Mouse (Mus musculus) kidney, postnatal 0 days (tissue): ENCODE results near the gene Cryba2. TPM values are rescaled to one million over a fixed set of nuclear protein-coding genes. Genes with fewer than 3 reads are reported as not detected.
A peak's percentile ranks its signal among the peaks of the same experiment; 100 is the strongest.

Source experiments
- ATAC-seq: fragments of 200-750 bp; cut with Nextera tagmentation; replicated peaks from 2 replicates; pipeline ENCODE4 v1.8.0; 2017; ENCODE audit warnings: low read depth, moderate number of reproducible peaks, moderate TSS enrichment, moderate library complexity; ENCODE audit not compliant: low FRiP score
- DNase-seq: peaks from one replicate; pipeline ENCODE4 v3.0.0-alpha.2; 2016; ENCODE audit warnings: low spot score
- H3K27ac ChIP-seq: fragments of 300-500 bp; sonication (generic); 2 replicates; pipeline ENCODE4 v1.5.1; 2014; ENCODE audit warnings: mild to moderate bottlenecking
- H3K27me3 ChIP-seq: fragments of 300-500 bp; sonication (generic); 2 replicates; pipeline ENCODE4 v1.6.1; 2014; ENCODE audit warnings: low read length, mixed read lengths; ENCODE audit not compliant: insufficient read depth
- H3K36me3 ChIP-seq: fragments of 300-500 bp; sonication (generic); 2 replicates; pipeline ENCODE4 v1.6.1; 2014; ENCODE audit warnings: low read length, mixed read lengths; ENCODE audit not compliant: insufficient read depth
- H3K4me1 ChIP-seq: fragments of 300-500 bp; sonication (generic); replicated peaks from 2 replicates; pipeline ENCODE4 v1.6.1; 2014; ENCODE audit warnings: antibody characterized with exemption, low read length, mixed read lengths; ENCODE audit not compliant: insufficient read depth
- H3K4me2 ChIP-seq: fragments of 300-500 bp; sonication (generic); 2 replicates; pipeline ENCODE4 v1.6.1; 2014; ENCODE audit warnings: mild to moderate bottlenecking, low read length, moderate library complexity, mixed read lengths
- H3K4me3 ChIP-seq: fragments of 300-500 bp; sonication (generic); replicated peaks from 2 replicates; pipeline ENCODE4 v1.5.1; 2014; ENCODE audit warnings: low read depth, low read length
- H3K9ac ChIP-seq: fragments of 300-500 bp; sonication (generic); 2 replicates; pipeline ENCODE4 v1.6.1; 2014; ENCODE audit warnings: low read depth, low read length
- H3K9me3 ChIP-seq: fragments of 300-500 bp; sonication (generic); replicated peaks from 2 replicates; pipeline ENCODE4 v1.6.1; 2016; ENCODE audit warnings: low read length, inconsistent platforms, mixed read lengths
- CTCF ChIP-seq: IDR thresholded peaks from 2 replicates; pipeline ENCODE4 v1.5.1; 2016; ENCODE audit warnings: antibody characterized with exemption, low read depth, mild to moderate bottlenecking, moderate library complexity
- WGBS: fragments of 180-500 bp; shearing (Covaris S2); extraction: QIAGEN DNeasy Blood & Tissue Kit; methylation state at CpG from one replicate; pipeline ENCODE4 v1.1.7; 2014; 5-methylcytosine and 5-hydroxymethylcytosine counted together
- polyA plus RNA-seq: library from polyadenylated mRNA; unstranded; fragments of >200 nt; fragmentation: Nextera tagmentation; extraction: Ambion mirVana; gene quantifications from 2 replicates; pipeline ENCODE4 v1.2.1, GENCODE M21; 2015

The Cryba2 gene
- polyA plus RNA-seq, 1 experiment from 2014 or later = not detected

DNA sequence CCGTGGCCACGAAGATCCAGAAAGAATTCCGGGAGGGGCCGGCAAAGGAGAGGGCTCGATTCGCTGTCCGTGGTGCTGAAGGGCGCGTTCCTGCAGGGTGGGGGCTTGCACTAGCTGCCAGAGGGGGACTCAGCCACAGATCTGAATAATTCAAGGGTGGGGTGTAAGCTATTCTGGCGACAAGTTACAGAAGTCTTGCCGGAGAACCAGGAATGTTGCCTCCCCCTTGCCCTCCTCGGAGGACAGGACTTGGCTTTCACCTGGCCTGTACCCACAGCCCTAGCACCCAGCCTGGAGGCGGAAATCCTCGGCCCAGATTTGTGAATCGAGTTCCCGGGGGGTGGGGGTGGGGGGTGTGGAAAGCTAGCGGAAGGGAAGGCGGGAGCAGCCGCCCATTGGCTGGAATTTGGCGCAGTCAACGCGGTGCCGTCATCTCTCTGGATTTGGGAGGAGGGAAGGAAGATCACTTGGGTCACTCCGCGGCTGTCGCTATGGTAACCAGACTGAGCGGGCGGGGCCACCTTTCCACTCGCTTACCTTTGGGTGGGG lies 34.7 kb downstream of the Cryba2 start:
- Histone ChIP-seq H3K27ac (no peak overlapping the region), H3K36me3 (no peaks in the 10 kb centered on the region), H3K4me1 (peaks cover 12% of the 10 kb centered on the region), H3K9me3 (no peaks in the 10 kb centered on the region), H3K27me3 (peaks cover 49% of the 10 kb centered on the region), H3K9ac (no peak overlapping the region), H3K4me3 (peak overlapping the region; percentile 26), H3K4me2 (peak overlapping the region; percentile 52)
- ATAC-seq (no peak), DNase-seq (peak; percentile 50)
- under 1% methylated on average over 29 of the region's 29 CpGs for WGBS
- TF ChIP-seq CTCF = no peak

GRCm38 (mm10) chr1:74857677-74858076 lies 35.3 kb downstream of the Cryba2 start:
- Histone ChIP-seq H3K4me1 (peaks cover 12% of the 10 kb centered on the region), H3K4me3 (peak overlapping the region; percentile 26), H3K27me3 (peaks cover 49% of the 10 kb centered on the region), H3K36me3 (no peaks in the 10 kb centered on the region), H3K27ac (no peak overlapping the region), H3K4me2 (no peak overlapping the region), H3K9me3 (no peaks in the 10 kb centered on the region), H3K9ac (no peak overlapping the region)
- 9% methylated on average over 4 of the region's 4 CpGs for WGBS
- TF ChIP-seq CTCF = no peak
- DNase-seq (no peak), ATAC-seq (no peak)

DNA sequence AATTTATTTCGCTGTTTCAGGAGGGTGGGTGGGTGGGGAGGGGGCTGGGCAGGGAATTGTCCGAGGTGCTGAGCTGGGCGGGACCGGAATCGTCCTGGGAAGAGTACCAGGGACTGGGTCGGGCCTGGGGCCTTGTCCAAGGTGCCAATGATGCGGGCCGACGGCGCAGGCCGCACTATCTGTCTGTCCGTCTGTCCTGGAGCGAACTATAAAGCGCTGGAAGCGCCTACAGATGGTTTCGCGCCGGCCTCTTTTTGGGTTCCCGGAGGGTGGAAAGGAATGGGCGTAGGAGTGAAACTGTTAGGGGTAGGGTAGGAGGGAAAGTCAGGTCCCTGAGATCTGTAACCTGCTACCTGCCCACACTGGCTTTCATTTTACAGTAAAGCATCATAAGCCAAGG lies 35.7 kb downstream of the Cryba2 start:
- DNase-seq = no peak
- Histone ChIP-seq H3K36me3 (no peaks in the 10 kb centered on the region), H3K4me1 (peaks cover 12% of the 10 kb centered on the region), H3K4me2 (no peak overlapping the region), H3K9ac (no peak overlapping the region), H3K4me3 (0 out of 2 replicates have a peak overlapping the region, but pooled peaks have one; percentile 1), H3K27ac (no peak overlapping the region), H3K27me3 (peaks cover 51% of the 10 kb centered on the region), H3K9me3 (no peaks in the 10 kb centered on the region)
- ATAC-seq = no peak
- TF ChIP-seq CTCF = no peak
- 2% methylated on average over 20 of the region's 20 CpGs for WGBS

DNA sequence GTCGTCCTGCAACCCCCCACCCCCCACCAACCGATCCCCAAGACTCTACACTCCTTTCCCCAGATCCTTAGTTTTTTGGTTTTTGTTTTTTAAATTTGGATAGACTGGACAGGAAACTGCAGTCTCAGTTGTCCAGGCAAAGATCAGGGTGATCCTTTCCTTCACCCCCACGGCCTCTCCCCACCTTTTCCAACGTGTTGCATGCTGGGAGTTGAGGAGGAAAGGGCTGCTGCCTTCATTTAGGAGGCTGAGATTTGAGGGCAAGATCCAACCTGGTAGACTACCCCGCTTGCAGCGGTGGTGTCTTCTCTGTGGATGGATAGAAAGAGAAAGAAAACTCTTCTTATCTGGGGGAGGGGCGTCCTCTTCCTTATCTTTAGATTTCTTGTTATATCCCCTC lies 36.2 kb downstream of the Cryba2 start:
- H3K27ac ChIP-seq = no peak overlapping the region
- H3K9me3 ChIP-seq = no peaks in the 10 kb centered on the region
- H3K9ac ChIP-seq = no peak overlapping the region
- H3K4me2 ChIP-seq = no peak overlapping the region
- no peak for TF ChIP-seq CTCF
- H3K36me3 ChIP-seq = no peaks in the 10 kb centered on the region
- peaks cover 52% of the 10 kb centered on the region for H3K27me3 ChIP-seq
- H3K4me3 ChIP-seq = no peak overlapping the region
- H3K4me1 ChIP-seq = peaks cover 12% of the 10 kb centered on the region
- DNase-seq = no peak
- ATAC-seq = no peak
- WGBS = 2% methylated on average over 7 of the region's 7 CpGs

DNA sequence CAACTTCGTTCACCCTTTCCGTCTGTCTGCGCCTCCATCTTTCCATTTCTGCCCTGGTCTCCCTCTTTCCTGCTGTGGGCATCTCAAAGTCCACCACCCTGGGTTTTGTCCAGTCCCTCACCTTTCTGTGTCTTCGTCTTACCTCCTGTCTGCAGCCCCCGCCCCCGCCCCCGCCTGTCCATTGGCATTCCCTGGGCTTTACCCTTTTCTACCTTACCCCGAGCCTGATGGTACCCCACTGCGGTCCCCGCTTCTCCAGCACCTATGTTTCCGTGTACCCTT lies 36.6 kb downstream of the Cryba2 start:
- Histone ChIP-seq H3K4me2 (no peak overlapping the region), H3K4me1 (peaks cover 12% of the 10 kb centered on the region), H3K27me3 (peaks cover 56% of the 10 kb centered on the region), H3K4me3 (no peak overlapping the region), H3K9ac (no peak overlapping the region), H3K36me3 (no peaks in the 10 kb centered on the region), H3K9me3 (no peaks in the 10 kb centered on the region), H3K27ac (no peak overlapping the region)
- no peak for TF ChIP-seq CTCF
- DNase-seq = no peak
- ATAC-seq = no peak
- WGBS = 3% methylated on average over 11 of the region's 11 CpGs

GRCm38 (mm10) chr1:74855651-74856438 lies 37.1 kb downstream of the Cryba2 start:
- no peak overlapping the region for H3K9ac ChIP-seq
- no peaks in the 10 kb centered on the region for H3K9me3 ChIP-seq
- H3K27ac ChIP-seq = no peak overlapping the region
- H3K4me3 ChIP-seq = peak overlapping the region; percentile 47
- H3K36me3 ChIP-seq = no peaks in the 10 kb centered on the region
- ATAC-seq (no peak), DNase-seq (no peak)
- H3K27me3 ChIP-seq = peaks cover 60% of the 10 kb centered on the region
- TF ChIP-seq CTCF = no peak
- peak overlapping the region; percentile 72 for H3K4me2 ChIP-seq
- peaks cover 12% of the 10 kb centered on the region for H3K4me1 ChIP-seq
- WGBS = under 1% methylated on average over 66 of the region's 74 CpGs
